Mouse (Mus musculus): ENCODE results near the gene Rag1.

- TF ChIP-seq POLR2A (IDR thresholded peaks at IDR 0.05; ENCODE audit: insufficient read length, low read depth) (no peak), CEBPB (IDR thresholded peaks at IDR 0.05; ENCODE audit: insufficient read depth, poor library complexity, severe bottlenecking) (no peak), MYOG (IDR thresholded peaks at IDR 0.05; ENCODE audit: control insufficient read depth in 1 of 3, insufficient read depth in 1 of 3, insufficient read length in 2 of 3, low read depth in 2 of 3) (no peak), MAX (IDR thresholded peaks at IDR 0.05; ENCODE audit: low read depth) (no peak), USF1 (IDR thresholded peaks at IDR 0.05; ENCODE audit: low read depth) (no peak)
Measured at GRCm38 (mm10) chr2:101620899-101621298, 28.4 kb downstream of the Rag1 start.

All from myocyte (in vitro differentiated cells).